Mouse (Mus musculus): Measurements from ENCODE around the gene 1700057G04Rik. TPM values are rescaled to one million over a fixed set of nuclear protein-coding genes. Genes with fewer than 3 reads are reported as not detected.

1700057G04Rik gene
- polyA plus RNA-seq, 1 experiment from 2014 or later, result not detected

DNA sequence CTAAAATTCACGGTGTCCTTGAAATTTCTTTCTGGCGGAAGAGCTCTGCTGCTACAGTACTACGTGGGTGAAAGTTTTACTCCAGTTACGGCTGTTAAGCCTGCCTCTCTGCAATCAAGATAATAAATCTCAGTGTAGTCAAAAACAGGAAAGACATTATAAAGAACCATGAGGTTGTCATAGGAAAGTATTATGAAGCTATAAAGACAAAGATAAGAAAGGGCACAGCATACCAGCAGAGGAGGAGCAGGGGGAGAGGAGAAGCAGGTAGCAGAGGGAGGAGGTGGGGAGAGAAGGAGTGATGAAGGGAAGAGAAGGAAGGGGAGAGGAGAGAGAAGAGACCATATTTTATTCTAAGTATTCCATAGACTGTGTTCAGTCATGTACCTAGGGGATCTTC, 64.7 kb downstream of the 1700057G04Rik start:
- Histone ChIP-seq H3K27me3 (replicated peaks) (no peaks in the 10 kb centered on the region), H3K36me3 (no peaks in the 10 kb centered on the region), H3K4me3 (no peak overlapping the region), H3K4me1 (no peaks in the 10 kb centered on the region), H3K9ac (no peak overlapping the region), H3K9me3 (no peaks in the 10 kb centered on the region), H3K4me2 (replicated peaks) (no peak overlapping the region), H3K27ac (no peak overlapping the region)
- 59% methylated on average over 4 of the region's 4 CpGs for WGBS
- ATAC-seq (ENCODE audit: low FRiP score, low read depth), result no peak

GRCm38 (mm10) chr9:92374705-92375199, 65.6 kb downstream of the 1700057G04Rik start:
- no peaks in the 10 kb centered on the region for H3K4me1 ChIP-seq
- H3K9me3 ChIP-seq, result no peaks in the 10 kb centered on the region
- no peak overlapping the region for H3K4me2 ChIP-seq (replicated peaks)
- WGBS, result 54% methylated on average over 7 of the region's 7 CpGs
- H3K4me3 ChIP-seq, result no peak overlapping the region
- H3K27ac ChIP-seq, result no peak overlapping the region
- no peaks in the 10 kb centered on the region for H3K36me3 ChIP-seq
- peak; percentile 65; the same call in 1 of the 2 replicates for ATAC-seq (ENCODE audit: low FRiP score, low read depth)
- no peaks in the 10 kb centered on the region for H3K27me3 ChIP-seq (replicated peaks)
- no peak overlapping the region for H3K9ac ChIP-seq

DNA sequence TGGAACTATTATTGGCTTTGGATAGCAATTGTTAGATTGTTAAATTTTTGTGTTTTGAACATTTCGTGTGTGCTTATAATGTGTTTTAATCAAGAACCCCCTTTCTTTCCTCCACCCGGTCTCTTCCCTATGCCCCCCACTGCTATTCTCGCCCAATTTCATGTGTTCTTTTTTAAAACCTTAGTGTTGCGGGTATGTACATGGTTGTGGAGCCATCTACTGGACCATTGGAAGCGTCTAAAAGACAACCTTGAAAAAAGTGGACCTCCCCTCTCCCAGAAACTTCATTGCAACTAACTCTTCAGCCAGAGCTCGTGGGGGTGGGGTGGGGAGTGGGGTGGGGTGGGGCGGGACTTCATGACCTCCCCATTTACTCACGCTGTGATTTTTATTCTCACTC, 66.2 kb downstream of the 1700057G04Rik start:
- WGBS, result 78% methylated on average over 8 of the region's 8 CpGs
- no peak for ATAC-seq (ENCODE audit: low FRiP score, low read depth)
- Histone ChIP-seq H3K4me1 (no peaks in the 10 kb centered on the region), H3K36me3 (no peaks in the 10 kb centered on the region), H3K27me3 (replicated peaks) (no peaks in the 10 kb centered on the region), H3K9ac (no peak overlapping the region), H3K4me3 (no peak overlapping the region), H3K9me3 (no peaks in the 10 kb centered on the region), H3K4me2 (replicated peaks) (no peak overlapping the region), H3K27ac (no peak overlapping the region)

DNA sequence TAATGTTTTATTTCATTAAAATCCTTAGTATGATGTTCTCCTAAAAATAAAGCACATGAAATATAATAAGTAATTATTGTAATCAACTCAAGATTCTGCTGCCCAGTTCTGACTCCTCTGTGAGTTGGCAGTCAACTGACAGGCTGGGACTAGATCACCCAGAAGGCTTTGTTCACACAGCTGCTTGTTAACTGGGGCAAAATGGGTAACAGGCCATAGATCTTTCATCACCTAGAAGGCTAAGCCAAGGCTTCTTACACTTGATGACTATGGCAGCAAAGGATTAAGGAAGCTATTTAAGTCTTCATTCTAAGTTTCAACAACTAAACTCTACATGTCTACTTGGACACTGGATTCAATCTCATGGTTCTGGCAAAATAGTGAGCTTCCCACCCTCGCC, 68.8 kb downstream of the 1700057G04Rik start:
- H3K4me2 ChIP-seq (replicated peaks), result no peak overlapping the region
- no peak for ATAC-seq (ENCODE audit: low FRiP score, low read depth)
- no peak overlapping the region for H3K27ac ChIP-seq
- H3K9me3 ChIP-seq, result no peaks in the 10 kb centered on the region
- no peak overlapping the region for H3K4me3 ChIP-seq
- no peaks in the 10 kb centered on the region for H3K4me1 ChIP-seq
- no peak overlapping the region for H3K9ac ChIP-seq
- H3K36me3 ChIP-seq, result no peaks in the 10 kb centered on the region
- H3K27me3 ChIP-seq (replicated peaks), result no peaks in the 10 kb centered on the region
- 83% methylated on average over 1 of the region's 1 CpGs for WGBS

DNA sequence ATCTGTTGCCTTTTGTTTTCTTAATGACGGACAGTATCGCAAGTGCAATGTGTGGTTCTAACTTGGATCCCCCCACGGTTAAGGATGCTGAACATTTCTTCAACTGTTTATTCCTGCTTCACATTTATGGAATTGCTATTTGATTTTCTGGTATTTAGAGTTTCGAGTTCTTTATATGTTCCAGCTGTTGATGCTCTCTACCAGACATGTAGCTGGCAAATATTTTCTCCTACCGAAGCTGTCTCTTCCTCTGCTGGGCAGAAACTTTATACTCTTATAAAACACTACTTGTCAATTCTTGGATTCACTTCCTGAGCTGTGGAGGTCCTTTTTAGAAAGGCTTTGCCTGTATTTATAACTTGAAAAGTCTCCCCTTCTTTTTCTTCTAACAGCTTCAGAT, 70.1 kb downstream of the 1700057G04Rik start:
- WGBS, result 87% methylated on average over 5 of the region's 5 CpGs

DNA sequence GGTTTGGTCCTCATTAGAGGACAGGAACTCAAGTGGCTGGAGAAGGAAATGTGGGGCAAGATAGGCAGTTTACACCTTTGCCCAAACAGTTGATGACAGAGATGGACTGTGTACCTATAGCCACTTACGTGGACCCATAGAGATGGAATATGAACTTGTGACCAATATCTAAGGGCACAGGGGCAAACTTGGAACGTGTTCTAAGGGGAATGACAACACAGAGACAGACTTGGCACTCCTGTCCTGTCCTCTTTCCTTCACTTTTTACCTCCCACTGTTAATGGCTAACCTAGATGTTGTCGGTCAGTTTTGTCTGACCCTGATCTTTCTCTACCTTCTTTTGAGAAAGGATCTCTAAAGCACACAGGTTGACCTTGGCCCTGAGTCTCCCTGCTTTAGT, 74.2 kb downstream of the 1700057G04Rik start:
- no peak overlapping the region for H3K27ac ChIP-seq
- H3K4me3 ChIP-seq, result no peak overlapping the region
- WGBS, result 79% methylated on average over 3 of the region's 3 CpGs
- no peaks in the 10 kb centered on the region for H3K4me1 ChIP-seq
- H3K36me3 ChIP-seq, result no peaks in the 10 kb centered on the region
- no peak for ATAC-seq (ENCODE audit: low FRiP score, low read depth)
- H3K4me2 ChIP-seq (replicated peaks), result no peak overlapping the region
- H3K9ac ChIP-seq, result no peak overlapping the region
- H3K9me3 ChIP-seq, result no peaks in the 10 kb centered on the region
- H3K27me3 ChIP-seq (replicated peaks), result no peaks in the 10 kb centered on the region

More for the DNA sequence above, 70.1 kb downstream of the 1700057G04Rik start:
- Histone ChIP-seq H3K9me3 (no peaks in the 10 kb centered on the region), H3K27me3 (replicated peaks) (no peaks in the 10 kb centered on the region), H3K9ac (no peak overlapping the region), H3K4me2 (replicated peaks) (no peak overlapping the region), H3K36me3 (no peaks in the 10 kb centered on the region), H3K4me1 (no peaks in the 10 kb centered on the region), H3K27ac (no peak overlapping the region), H3K4me3 (no peak overlapping the region)
- ATAC-seq (ENCODE audit: low FRiP score, low read depth), result no peak

DNA sequence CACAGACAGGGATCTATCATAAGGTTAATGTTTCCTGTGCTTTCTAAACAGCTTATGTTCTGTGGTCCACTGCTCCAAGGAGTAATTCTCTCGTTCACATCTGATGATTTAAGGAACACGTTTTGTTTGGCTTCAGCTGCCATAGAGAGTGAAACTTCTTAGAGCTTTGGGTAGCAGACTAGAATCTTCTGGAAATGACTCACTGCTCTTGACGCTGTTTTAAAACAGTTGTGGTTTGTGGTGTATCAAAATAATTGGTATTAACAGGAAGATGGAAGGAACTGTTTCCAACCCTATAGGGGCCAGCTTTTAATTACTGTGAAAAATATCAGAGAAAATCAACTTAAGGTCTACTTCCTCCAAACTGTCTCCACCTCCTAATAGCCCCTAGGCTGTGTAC, 75.2 kb downstream of the 1700057G04Rik start:
- H3K9ac ChIP-seq, result no peak overlapping the region
- no peak overlapping the region for H3K27ac ChIP-seq
- WGBS, result 76% methylated on average over 3 of the region's 3 CpGs
- no peaks in the 10 kb centered on the region for H3K9me3 ChIP-seq
- no peak overlapping the region for H3K4me3 ChIP-seq
- ATAC-seq (ENCODE audit: low FRiP score, low read depth), result no peak
- H3K4me1 ChIP-seq, result no peaks in the 10 kb centered on the region
- H3K27me3 ChIP-seq (replicated peaks), result no peaks in the 10 kb centered on the region
- no peaks in the 10 kb centered on the region for H3K36me3 ChIP-seq
- H3K4me2 ChIP-seq (replicated peaks), result no peak overlapping the region

- Histone ChIP-seq H3K27me3 (replicated peaks) (no peaks in the 10 kb centered on the region), H3K9ac (no peak overlapping the region), H3K4me2 (replicated peaks) (no peak overlapping the region), H3K4me3 (no peak overlapping the region), H3K36me3 (no peaks in the 10 kb centered on the region), H3K4me1 (no peaks in the 10 kb centered on the region), H3K9me3 (no peaks in the 10 kb centered on the region), H3K27ac (no peak overlapping the region)
- ATAC-seq (ENCODE audit: low FRiP score, low read depth), result no peak
- 88% methylated on average over 1 of the region's 1 CpGs for WGBS
Observed at GRCm38 (mm10) chr9:92385831-92386230, 76.7 kb downstream of the 1700057G04Rik start.

DNA sequence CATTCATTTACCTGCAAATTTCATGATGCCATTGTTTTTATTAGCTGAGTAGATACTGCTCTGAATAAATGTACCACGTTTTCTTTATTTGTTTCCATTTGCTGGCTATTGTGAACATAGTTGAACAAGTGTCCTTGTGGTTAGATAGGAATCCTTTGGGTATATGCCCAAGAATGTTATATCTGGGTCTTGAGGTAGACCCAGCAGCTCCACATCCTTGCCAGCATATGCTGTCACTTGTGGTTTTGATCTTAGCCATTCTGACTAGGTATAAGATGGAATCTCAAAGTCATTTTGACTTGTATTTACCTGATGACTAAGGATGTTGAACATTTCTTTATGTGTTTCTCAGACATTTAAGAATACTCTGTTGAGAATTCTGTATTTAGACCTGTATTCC, 77.7 kb downstream of the 1700057G04Rik start:
- Histone ChIP-seq H3K9ac (no peak overlapping the region), H3K4me3 (no peak overlapping the region), H3K27ac (no peak overlapping the region), H3K9me3 (no peaks in the 10 kb centered on the region), H3K27me3 (replicated peaks) (no peaks in the 10 kb centered on the region), H3K36me3 (no peaks in the 10 kb centered on the region), H3K4me1 (no peaks in the 10 kb centered on the region), H3K4me2 (replicated peaks) (no peak overlapping the region)
- WGBS, result 69% methylated on average over 1 of the region's 1 CpGs
- ATAC-seq (ENCODE audit: low FRiP score, low read depth), result no peak

GRCm38 (mm10) chr9:92387404-92387803, 78.2 kb downstream of the 1700057G04Rik start:
- ATAC-seq (ENCODE audit: low FRiP score, low read depth), result no peak
- Histone ChIP-seq H3K4me3 (no peak overlapping the region), H3K4me2 (replicated peaks) (no peak overlapping the region), H3K36me3 (no peaks in the 10 kb centered on the region), H3K27ac (no peak overlapping the region), H3K27me3 (replicated peaks) (no peaks in the 10 kb centered on the region), H3K4me1 (no peaks in the 10 kb centered on the region), H3K9ac (no peak overlapping the region), H3K9me3 (no peaks in the 10 kb centered on the region)
- 82% methylated on average over 1 of the region's 1 CpGs for WGBS

GRCm38 (mm10) chr9:92402628-92403027, 93.5 kb downstream of the 1700057G04Rik start:
- no peaks in the 10 kb centered on the region for H3K9me3 ChIP-seq
- H3K4me1 ChIP-seq, result no peaks in the 10 kb centered on the region
- H3K9ac ChIP-seq, result no peak overlapping the region
- no peaks in the 10 kb centered on the region for H3K36me3 ChIP-seq
- no peak overlapping the region for H3K4me3 ChIP-seq
- no peak overlapping the region for H3K4me2 ChIP-seq (replicated peaks)
- H3K27me3 ChIP-seq (replicated peaks), result no peaks in the 10 kb centered on the region
- no peak for ATAC-seq (ENCODE audit: low FRiP score, low read depth)
- no peak overlapping the region for H3K27ac ChIP-seq
- WGBS, result 92% methylated on average over 5 of the region's 5 CpGs

All from neural tube, embryonic 12.5 days (tissue).